Mouse (Mus musculus) testis, adult 2 months (tissue): ENCODE results near the gene Nfkb1.

Source experiments
- CTCF ChIP-seq: fragments of 200-500 bp; IDR thresholded peaks from 2 replicates; pipeline ENCODE4 v1.5.1; 2012; ENCODE audit warnings: low read depth, mild to moderate bottlenecking, inconsistent platforms, low read length, moderate library complexity; ENCODE audit not compliant: control insufficient read depth, insufficient read depth, insufficient replicate concordance
- POLR2A ChIP-seq: fragments of 200-500 bp; IDR thresholded peaks from 2 replicates; pipeline ENCODE4 v1.6.1; 2012; ENCODE audit warnings: low read depth, mild to moderate bottlenecking, inconsistent platforms, low read length, moderate library complexity; ENCODE audit not compliant: control insufficient read depth

DNA sequence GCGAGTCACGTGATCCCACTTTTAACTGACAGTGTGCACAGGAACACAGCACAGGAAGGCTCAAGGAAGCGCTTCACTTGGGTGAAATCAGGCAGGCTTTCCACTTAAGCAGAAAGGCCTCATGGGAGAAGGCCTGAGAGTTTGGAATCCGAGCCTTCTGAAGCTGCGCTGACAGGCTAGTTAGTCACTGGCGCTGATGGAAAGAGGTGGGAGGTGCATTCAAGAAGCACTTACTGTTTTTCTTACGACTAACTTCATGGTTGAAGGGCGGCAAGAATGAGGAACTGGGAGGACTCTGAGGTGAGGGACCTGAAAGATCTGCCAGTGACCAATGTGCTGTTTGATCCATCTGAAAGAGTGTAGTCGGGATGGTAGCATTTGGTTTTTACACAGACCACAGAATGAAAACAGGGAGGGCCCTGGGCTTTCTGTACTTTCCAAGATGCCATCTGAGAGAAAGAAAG lies 62.6 kb downstream of the Nfkb1 start:
- no peak for TF ChIP-seq CTCF
- no peak for TF ChIP-seq POLR2A
